Mouse (Mus musculus) G1E (cell line): ENCODE measurements around the gene Agpat4. TPM values are rescaled to one million over a fixed set of nuclear protein-coding genes. Genes with fewer than 3 reads are reported as not detected.

ENCODE experiments used
- ATAC-seq: 2 replicates; pipeline ENCODE4 v1.8.0; 2016; ENCODE audit warnings: mild to moderate bottlenecking; ENCODE audit not compliant: insufficient number of reproducible peaks, poor library complexity, low FRiP score, severe bottlenecking; ENCODE audit errors: extremely low read depth
- DNase-seq: peaks from one replicate; pipeline ENCODE4 v3.0.0; 2012; ENCODE audit warnings: low spot score
- H3K27me3 ChIP-seq: 2 replicates; pipeline ENCODE4 v1.6.1; 2012; ENCODE audit warnings: mild to moderate bottlenecking, low read length, inconsistent platforms; ENCODE audit not compliant: insufficient read depth
- H3K36me3 ChIP-seq: replicated peaks from 2 replicates; pipeline ENCODE3; 2012; ENCODE audit warnings: mild to moderate bottlenecking, inconsistent platforms
- H3K4me1 ChIP-seq: 2 replicates; pipeline ENCODE4 v1.6.1; 2012; ENCODE audit warnings: low read depth, low read length, inconsistent platforms, mixed read lengths; ENCODE audit not compliant: insufficient read depth
- H3K4me3 ChIP-seq: 2 replicates; pipeline ENCODE4 v1.5.1; 2012; ENCODE audit warnings: low read depth, mild to moderate bottlenecking, inconsistent platforms, low read length, moderate library complexity, mixed read lengths
- H3K9me3 ChIP-seq: replicated peaks from 2 replicates; pipeline ENCODE4 v1.6.1; 2012; ENCODE audit warnings: inconsistent platforms
- CTCF ChIP-seq: IDR thresholded peaks from 2 replicates; pipeline ENCODE4 v1.5.1; 2012; ENCODE audit warnings: low read depth, low read length, inconsistent platforms, mixed read lengths
- GATA1 ChIP-seq: IDR thresholded peaks from 2 replicates; pipeline ENCODE4 v1.6.1; 2012; ENCODE audit warnings: borderline replicate concordance, low read length, inconsistent platforms, mixed read lengths
- GATA2 ChIP-seq: IDR thresholded peaks from 2 replicates; pipeline ENCODE4 v1.6.1; 2012; ENCODE audit warnings: low read depth, low read length, inconsistent platforms, borderline replicate concordance
- POLR2AphosphoS5 ChIP-seq: IDR thresholded peaks from 2 replicates; pipeline ENCODE4 v1.6.1; 2012; ENCODE audit warnings: low read depth, low read length, inconsistent platforms; ENCODE audit not compliant: insufficient replicate concordance
- TAL1 ChIP-seq: conservative IDR thresholded peaks from 2 replicates; pipeline ENCODE4 v1.6.1; 2012; ENCODE audit warnings: low read depth, low read length, inconsistent platforms, mixed read lengths
- polyA plus RNA-seq: library from polyadenylated mRNA; stranded (reverse); fragments of >175 nt; gene quantifications from 2 replicates; pipeline ENCODE4 v1.2.3, GENCODE M21; 2012
- total RNA-seq, 2 experiments: library from RNA; stranded (forward) in 1 of 2; stranded (reverse) in 1 of 2; fragments of 200-1000 nt in 1 of 2; fragments of >200 nt in 1 of 2; fragmentation: Nextera tagmentation in 1 of 2; gene quantifications; 2 replicates each; pipeline ENCODE4 v1.2.3; 2014 to 2017

Agpat4 gene
- total and polyA plus RNA-seq, 3 experiments: 7.5 to 14.0 (median 11.0) TPM

DNA sequence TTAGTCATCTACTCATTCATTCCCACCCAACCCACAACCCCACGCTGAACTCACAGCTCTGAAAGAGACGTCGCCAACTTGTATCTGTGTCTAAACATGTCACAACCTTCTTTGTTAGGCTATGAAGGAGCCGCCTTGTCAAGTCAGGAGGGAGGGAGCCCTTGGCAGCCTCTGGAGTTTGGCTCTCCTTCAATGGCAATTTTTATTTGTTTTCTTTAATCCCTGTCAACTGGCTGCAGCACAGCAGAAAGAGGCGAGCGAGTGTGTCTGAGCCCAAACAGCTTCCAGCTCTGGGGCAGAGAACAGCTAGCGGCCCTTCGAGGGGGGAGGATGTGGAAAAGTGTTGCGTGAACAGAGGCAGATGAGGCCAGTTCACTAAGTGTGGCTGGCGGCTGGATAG, 50.0 kb downstream of the Agpat4 start:
- Histone ChIP-seq H3K27me3 (no peaks in the 10 kb centered on the region), H3K36me3 (peaks cover 32% of the 10 kb centered on the region), H3K4me1 (peaks cover 59% of the 10 kb centered on the region), H3K4me3 (no peak overlapping the region), H3K9me3 (no peaks in the 10 kb centered on the region)
- no peak for DNase-seq
- no peak for ATAC-seq
- TF ChIP-seq GATA2 (no peak), TAL1 (no peak), POLR2AphosphoS5 (no peak), CTCF (no peak)

DNA sequence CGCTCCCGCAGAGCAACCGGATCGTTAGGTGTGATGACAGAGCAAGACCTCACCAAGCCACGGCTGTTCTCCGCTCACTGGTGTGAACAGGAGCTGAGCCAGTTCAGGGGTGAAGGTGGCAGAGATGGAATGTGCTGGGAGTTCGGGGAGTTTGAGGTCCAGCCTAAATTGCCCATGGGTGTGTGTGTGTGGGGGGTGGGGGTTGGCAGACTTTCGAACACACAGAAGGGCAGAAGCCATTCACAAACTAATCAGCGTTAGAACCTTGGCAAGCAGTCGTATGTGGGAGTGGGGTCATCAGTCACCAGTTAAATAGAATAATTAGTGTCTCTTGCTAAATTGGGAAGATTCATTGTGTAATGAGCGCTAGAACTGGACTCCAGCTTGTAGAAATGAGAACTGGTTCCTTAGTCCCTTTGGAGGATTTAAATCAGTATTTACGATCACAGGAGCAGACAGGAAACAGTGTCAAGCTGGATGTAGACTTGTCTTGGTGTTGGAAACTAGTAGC, 50.9 kb downstream of the Agpat4 start:
- peaks cover 67% of the 10 kb centered on the region for H3K4me1 ChIP-seq
- no peak overlapping the region for H3K4me3 ChIP-seq
- DNase-seq (no peak), ATAC-seq (no peak)
- H3K36me3 ChIP-seq: peaks cover 34% of the 10 kb centered on the region
- H3K9me3 ChIP-seq: no peaks in the 10 kb centered on the region
- no peak for TF ChIP-seq TAL1
- TF ChIP-seq GATA2: no peak
- no peak for TF ChIP-seq POLR2AphosphoS5
- no peak for TF ChIP-seq CTCF
- TF ChIP-seq GATA1: no peak
- no peaks in the 10 kb centered on the region for H3K27me3 ChIP-seq

DNA sequence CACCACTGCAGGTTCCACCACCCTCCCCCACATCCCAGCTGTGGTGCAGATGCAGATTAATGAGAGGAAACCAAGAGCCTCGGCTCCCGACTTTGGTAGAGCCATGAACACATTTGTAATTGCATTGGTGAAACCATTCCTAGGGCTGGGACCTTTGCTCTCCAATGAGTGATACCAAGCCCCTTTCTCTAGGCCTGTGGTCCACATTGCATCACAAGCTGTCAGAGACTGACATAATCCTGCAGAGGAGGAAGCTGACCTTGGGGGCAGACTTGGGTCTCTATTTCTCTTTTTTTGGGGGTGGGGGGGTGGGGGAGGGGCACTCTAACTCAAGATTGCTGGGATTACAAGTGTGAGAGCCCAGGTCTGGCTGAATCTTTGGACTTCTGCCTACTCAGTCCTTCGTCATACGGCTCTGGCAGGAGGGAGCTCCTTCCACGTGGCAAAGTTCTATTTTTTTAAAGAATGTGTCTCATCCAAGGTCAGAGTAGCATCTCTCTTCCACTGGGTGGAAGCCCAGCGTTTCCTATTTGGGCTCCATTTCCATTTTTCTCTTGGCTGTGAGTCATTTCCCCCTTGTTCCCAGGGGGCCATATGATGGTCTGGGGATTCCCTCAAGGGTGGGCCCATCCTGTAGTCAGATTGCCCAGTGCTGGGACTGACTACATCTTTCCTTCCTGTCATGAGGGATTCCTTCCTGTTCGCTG, 52.4 kb downstream of the Agpat4 start:
- ATAC-seq: no peak
- H3K4me1 ChIP-seq: peaks cover 55% of the 10 kb centered on the region

DNA sequence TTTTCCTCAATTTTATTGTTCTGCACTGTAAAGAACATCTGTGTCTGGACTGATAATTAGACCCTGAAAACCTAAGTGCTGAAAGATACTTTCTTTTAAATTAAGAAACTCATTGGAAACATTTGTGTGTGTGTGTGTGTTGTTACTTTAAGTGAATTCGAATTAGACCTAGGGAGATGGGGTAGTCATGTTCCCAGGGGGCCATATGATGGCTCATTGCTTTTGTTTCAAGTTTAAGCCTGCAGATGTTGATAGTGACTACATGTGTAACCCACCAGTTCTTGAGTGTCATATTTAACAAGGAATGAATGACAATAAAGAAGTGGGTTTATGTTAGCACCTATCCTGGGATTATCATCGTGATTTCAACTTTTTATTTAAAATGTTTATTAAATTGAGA, 53.2 kb downstream of the Agpat4 start:
- TF ChIP-seq POLR2AphosphoS5: no peak
- TF ChIP-seq GATA1: no peak
- no peak for TF ChIP-seq GATA2
- no peak for TF ChIP-seq CTCF
- TF ChIP-seq TAL1: no peak
- peaks cover 35% of the 10 kb centered on the region for H3K36me3 ChIP-seq
- no peak overlapping the region for H3K4me3 ChIP-seq
- DNase-seq (no peak), ATAC-seq (no peak)
- peaks cover 55% of the 10 kb centered on the region for H3K4me1 ChIP-seq
- no peaks in the 10 kb centered on the region for H3K27me3 ChIP-seq
- peaks cover 3% of the 10 kb centered on the region for H3K9me3 ChIP-seq

More for the DNA sequence above, 52.4 kb downstream of the Agpat4 start:
- TF ChIP-seq GATA2: no peak
- no peak for TF ChIP-seq CTCF
- TF ChIP-seq GATA1: no peak
- no peak for TF ChIP-seq TAL1
- no peak for TF ChIP-seq POLR2AphosphoS5
- no peaks in the 10 kb centered on the region for H3K27me3 ChIP-seq
- no peak for DNase-seq
- no peak overlapping the region for H3K4me3 ChIP-seq
- H3K36me3 ChIP-seq: peaks cover 36% of the 10 kb centered on the region
- H3K9me3 ChIP-seq: no peaks in the 10 kb centered on the region

DNA sequence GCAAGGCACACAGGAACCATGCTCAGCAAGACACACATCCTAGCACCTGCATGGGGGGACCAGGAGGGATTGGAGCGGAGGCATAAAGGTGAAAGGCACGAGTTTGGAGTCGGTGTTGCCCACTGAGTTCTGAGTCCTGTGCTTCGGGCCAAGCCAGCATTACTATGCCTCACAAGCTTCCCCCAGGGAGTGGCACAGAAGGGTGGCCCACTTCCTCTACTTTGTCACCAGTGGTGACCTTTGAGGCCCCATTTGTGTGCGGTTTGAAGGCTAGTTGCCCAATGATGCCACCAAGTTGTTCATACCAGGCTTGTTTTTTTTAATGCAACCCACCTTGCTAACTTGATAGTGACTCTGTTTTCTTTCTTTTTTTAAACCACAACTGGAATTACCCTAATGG, 55.7 kb downstream of the Agpat4 start:
- no peak for ATAC-seq
- Histone ChIP-seq H3K36me3 (peaks cover 38% of the 10 kb centered on the region), H3K4me3 (no peak overlapping the region), H3K27me3 (no peaks in the 10 kb centered on the region), H3K9me3 (peaks cover 15% of the 10 kb centered on the region), H3K4me1 (peaks cover 53% of the 10 kb centered on the region)
- no peak for DNase-seq
- TF ChIP-seq TAL1 (no peak), GATA2 (no peak), CTCF (no peak), POLR2AphosphoS5 (no peak), GATA1 (no peak)

DNA sequence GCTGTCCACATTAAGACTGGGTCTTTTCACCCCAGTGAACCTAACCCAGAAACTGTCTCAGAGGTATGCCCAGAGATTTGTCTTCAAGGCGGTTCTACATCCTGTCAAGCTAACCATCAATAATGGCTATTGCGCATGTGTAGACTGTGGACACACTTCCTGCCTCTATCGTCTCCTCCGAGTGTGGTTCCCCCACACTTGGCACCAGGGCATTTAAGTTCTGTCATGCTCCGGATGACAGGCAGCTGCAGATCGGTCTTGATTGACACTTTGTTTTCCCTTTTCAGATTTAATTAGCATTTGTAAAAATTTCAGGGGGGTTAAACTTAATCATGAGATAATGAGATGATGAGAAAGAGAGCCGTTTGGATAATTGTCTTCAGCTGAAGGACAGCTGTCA, 56.4 kb downstream of the Agpat4 start:
- Histone ChIP-seq H3K36me3 (peaks cover 42% of the 10 kb centered on the region), H3K27me3 (no peaks in the 10 kb centered on the region), H3K4me1 (peaks cover 55% of the 10 kb centered on the region), H3K4me3 (no peak overlapping the region), H3K9me3 (peaks cover 15% of the 10 kb centered on the region)
- no peak for DNase-seq
- ATAC-seq: no peak
- TF ChIP-seq GATA1 (no peak), CTCF (no peak), TAL1 (no peak), POLR2AphosphoS5 (no peak), GATA2 (no peak)

DNA sequence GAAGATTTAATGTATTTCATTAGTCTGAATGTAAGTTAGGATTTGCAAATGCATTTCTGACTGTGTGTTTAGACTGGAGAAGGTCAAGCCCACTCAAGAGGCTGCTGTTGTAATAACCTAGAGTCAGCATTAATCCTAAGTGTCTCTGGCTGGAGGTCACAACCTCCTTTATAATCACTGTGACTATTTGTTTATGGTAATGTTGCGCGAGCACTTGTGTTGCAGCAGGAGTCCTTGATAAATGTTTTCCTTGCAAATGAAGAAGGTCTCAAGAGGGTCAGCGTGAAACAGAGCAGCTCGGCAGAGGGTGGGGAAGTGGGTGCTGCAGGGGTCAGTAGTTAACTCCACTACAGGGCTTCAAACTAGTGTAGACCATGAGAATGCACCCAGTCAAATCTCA, 57.1 kb downstream of the Agpat4 start:
- no peaks in the 10 kb centered on the region for H3K27me3 ChIP-seq
- TF ChIP-seq CTCF: no peak
- no peak for TF ChIP-seq TAL1
- no peak for TF ChIP-seq GATA1
- no peak for TF ChIP-seq GATA2
- no peak for TF ChIP-seq POLR2AphosphoS5
- no peak overlapping the region for H3K4me3 ChIP-seq
- H3K36me3 ChIP-seq: peaks cover 48% of the 10 kb centered on the region
- peaks cover 55% of the 10 kb centered on the region for H3K4me1 ChIP-seq
- DNase-seq (no peak), ATAC-seq (no peak)
- H3K9me3 ChIP-seq: peaks cover 15% of the 10 kb centered on the region
